Mouse (Mus musculus) layer of hippocampus, adult 18-20 months (tissue): ENCODE results near the gene Scn4a. TPM values are rescaled to one million over a fixed set of nuclear protein-coding genes. Genes with fewer than 3 reads are reported as not detected.

Source experiments
- DNase-seq, 2 experiments: peaks; one replicate each; pipeline ENCODE4 v3.0.0; 2022; ENCODE audit warnings: low spot score in 2 of 2
- total RNA-seq, 2 experiments: library from RNA; stranded (reverse); gene quantifications; 2 replicates each; pipeline ENCODE4 v1.2.3; 2021

The Scn4a gene
- total RNA-seq, 2 experiments from 2014 or later = 0.05 TPM; not detected in 1

DNA sequence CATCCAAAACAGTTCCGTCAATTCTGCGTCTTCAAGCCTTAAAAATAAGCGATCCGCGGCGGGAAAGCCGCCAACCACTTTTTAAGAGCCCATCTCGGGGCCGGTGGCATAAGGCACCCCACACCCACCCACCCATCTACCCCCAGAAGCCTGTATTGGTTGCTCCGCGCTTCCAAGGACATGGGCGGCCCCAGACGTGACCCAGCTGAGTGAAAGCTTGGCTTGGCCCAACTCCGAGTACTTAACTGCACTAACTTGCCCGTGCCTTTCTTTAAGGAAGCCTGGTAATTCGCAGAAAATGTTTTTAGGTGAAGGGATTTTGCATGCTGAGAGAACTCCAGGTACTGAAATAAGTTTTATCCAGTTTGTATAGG, 79.8 kb downstream of the Scn4a start:
- DNase-seq = no peak

DNA sequence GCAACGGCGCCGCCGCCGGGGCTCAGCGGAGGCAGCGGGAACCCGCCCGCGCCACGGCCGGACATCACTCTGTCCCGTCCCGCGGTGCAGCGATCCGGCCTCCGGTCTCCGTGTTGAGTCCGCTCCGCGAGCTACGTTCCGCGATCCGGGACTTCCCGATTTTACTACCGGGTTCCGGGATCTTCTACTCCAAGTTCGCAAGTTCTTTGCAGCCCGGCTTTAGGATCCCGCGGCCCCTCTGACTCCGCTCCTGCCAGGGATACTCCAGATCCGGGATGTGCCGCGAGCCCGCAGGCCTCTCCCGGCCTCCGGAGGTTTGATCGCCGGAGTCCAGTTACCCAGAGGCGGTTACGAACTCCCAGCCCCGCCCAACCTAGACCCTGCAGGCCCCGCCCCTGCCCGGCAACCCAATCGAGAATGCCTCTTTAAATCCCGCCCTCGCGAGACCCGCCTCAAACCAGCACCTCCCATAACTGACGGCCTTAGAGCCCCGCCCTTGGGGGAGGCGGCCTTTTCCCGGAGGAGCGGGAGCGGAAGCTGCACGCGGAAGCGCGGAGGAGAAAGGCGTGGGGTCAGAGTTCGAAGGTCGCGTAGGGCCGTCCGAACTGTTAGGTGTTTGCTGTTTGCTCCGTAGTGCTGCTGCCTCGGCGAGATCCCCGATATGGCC, 80.3 kb downstream of the Scn4a start, which contains the start of gene Smarcd2:
Gene Smarcd2, minus strand, starts transcription at position 329 of the 667 bp plus-strand sequence.
- peak; percentile 99 for DNase-seq

GRCm38 (mm10) chr11:106271794-106272643, 81.1 kb downstream of the Scn4a start:
- DNase-seq = no peak

GRCm38 (mm10) chr11:106271131-106271793, 81.8 kb downstream of the Scn4a start:
- DNase-seq = no peak

DNA sequence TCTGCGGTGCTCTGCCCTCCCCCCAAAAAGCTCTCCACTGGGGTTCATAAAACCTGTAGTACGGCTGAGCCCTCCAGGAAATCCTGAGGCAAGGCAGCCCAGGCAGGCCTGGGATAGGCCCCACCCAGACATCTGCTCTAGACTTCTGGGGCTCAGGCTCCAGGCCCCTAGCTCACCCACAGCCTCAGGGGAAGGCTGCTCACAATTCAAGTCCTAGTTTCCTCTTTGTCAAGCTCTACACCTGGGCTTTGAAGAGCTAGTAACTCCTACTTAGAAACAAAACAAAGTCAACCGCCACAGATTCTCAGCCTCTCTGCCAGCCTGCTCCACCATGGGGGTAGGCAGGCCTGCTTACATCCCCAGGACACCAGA, 84.0 kb downstream of the Scn4a start:
- peak in 1 of 2 experiments; percentile 40 for DNase-seq

Other genes with a start within 250 kb of the Scn4a start
- 1 to 10 TPM in 1 of 2 experiments, not detected in 1; 1.4 TPM for gene Gm10840, start 192.4 kb downstream of the Scn4a start, total RNA-seq
- 100 to 1,000 TPM; 144 to 147 TPM for gene Limd2, start 192.4 kb downstream of the Scn4a start, total RNA-seq
- gene Strada, start 151.1 kb downstream of the Scn4a start, total RNA-seq = 10 to 100 TPM; 26.6 to 29.2 TPM
- 100 to 1,000 TPM in 1 of 2 experiments, 10 to 100 TPM in 1; 96.3 to 100 TPM for gene Ccdc47, start 136.9 kb downstream of the Scn4a start, total RNA-seq
- gene Ddx42, start 136.4 kb downstream of the Scn4a start, total RNA-seq = 10 to 100 TPM; 65.8 to 68.2 TPM
- 10 to 100 TPM; 26.2 to 31.1 TPM for gene Ftsj3, start 97.2 kb downstream of the Scn4a start, total RNA-seq
- 100 to 1,000 TPM; 189 to 196 TPM for gene Psmc5, start 97.1 kb downstream of the Scn4a start, total RNA-seq
- gene Smarcd2, start 80.3 kb downstream of the Scn4a start, total RNA-seq = 10 to 100 TPM; 23.9 to 26.3 TPM
- gene Tcam1, start 76.6 kb downstream of the Scn4a start, total RNA-seq = under 1 TPM; 0.13 to 0.15 TPM
- gene Gh, start 51.4 kb downstream of the Scn4a start, total RNA-seq = not detected
- gene Cd79b, start 38.5 kb downstream of the Scn4a start, total RNA-seq = not detected
- not detected for gene Prr29, start 12.2 kb upstream of the Scn4a start, total RNA-seq
- gene Icam2, start 34.8 kb upstream of the Scn4a start, total RNA-seq = 1 to 10 TPM; 2.4 to 3.1 TPM
- gene Ern1, start 134.6 kb upstream of the Scn4a start, total RNA-seq = 1 to 10 TPM; 10.0 TPM